Mouse (Mus musculus) hindbrain, embryonic 16.5 days (tissue): ENCODE measurements around the gene Rai1. TPM values are rescaled to one million over a fixed set of nuclear protein-coding genes. Genes with fewer than 3 reads are reported as not detected.

Experiments used
- ATAC-seq: fragments of 200-750 bp; cut with Nextera tagmentation; 2 replicates; pipeline ENCODE4 v1.8.0; 2017; ENCODE audit warnings: moderate TSS enrichment, moderate library complexity
- H3K27ac ChIP-seq: fragments of 300-500 bp; sonication (generic); 2 replicates; pipeline ENCODE4 v1.5.1; 2014; ENCODE audit warnings: low read depth, mild to moderate bottlenecking, control low read depth, low read length, moderate library complexity
- H3K27me3 ChIP-seq: fragments of 300-500 bp; sonication (generic); replicated peaks from 2 replicates; pipeline ENCODE4 v1.6.1; 2014; ENCODE audit warnings: low read length; ENCODE audit not compliant: control insufficient read depth, insufficient read depth
- H3K36me3 ChIP-seq: fragments of 300-500 bp; sonication (generic); 2 replicates; pipeline ENCODE4 v1.6.1; 2014; ENCODE audit warnings: mild to moderate bottlenecking, low read length, moderate library complexity, mixed read lengths; ENCODE audit not compliant: control insufficient read depth, insufficient read depth
- H3K4me1 ChIP-seq: fragments of 300-500 bp; sonication (generic); 2 replicates; pipeline ENCODE4 v1.6.1; 2014; ENCODE audit warnings: low read depth, low read length; ENCODE audit not compliant: control insufficient read depth, insufficient read depth
- H3K4me2 ChIP-seq: fragments of 300-500 bp; sonication (generic); 2 replicates; pipeline ENCODE4 v1.6.1; 2014; ENCODE audit warnings: mild to moderate bottlenecking, low read length, control low read depth, moderate library complexity
- H3K4me3 ChIP-seq: fragments of 300-500 bp; sonication (generic); 2 replicates; pipeline ENCODE4 v1.5.1; 2014; ENCODE audit warnings: mild to moderate bottlenecking, low read length, control low read depth, moderate library complexity
- H3K9ac ChIP-seq: fragments of 300-500 bp; sonication (generic); 2 replicates; pipeline ENCODE4 v1.6.1; 2014; ENCODE audit warnings: low read depth, mild to moderate bottlenecking, control low read depth, low read length, moderate library complexity
- H3K9me3 ChIP-seq: fragments of 300-500 bp; sonication (generic); 2 replicates; pipeline ENCODE4 v1.6.1; 2014; ENCODE audit warnings: mild to moderate bottlenecking, low read length, moderate library complexity; ENCODE audit not compliant: control insufficient read depth
- WGBS: fragments of 180-500 bp; shearing (Covaris S2); extraction: QIAGEN DNeasy Blood & Tissue Kit; methylation state at CpG from one replicate; pipeline ENCODE4 v1.1.7; 2014; 5-methylcytosine and 5-hydroxymethylcytosine counted together
- polyA plus RNA-seq: library from polyadenylated mRNA; unstranded; fragments of >200 nt; fragmentation: Nextera tagmentation; extraction: Ambion mirVana; gene quantifications from 2 replicates; pipeline ENCODE4 v1.2.1, GENCODE M21; 2015

Gene Rai1
- polyA plus RNA-seq, 1 experiment from 2014 or later = 24.3 TPM

DNA sequence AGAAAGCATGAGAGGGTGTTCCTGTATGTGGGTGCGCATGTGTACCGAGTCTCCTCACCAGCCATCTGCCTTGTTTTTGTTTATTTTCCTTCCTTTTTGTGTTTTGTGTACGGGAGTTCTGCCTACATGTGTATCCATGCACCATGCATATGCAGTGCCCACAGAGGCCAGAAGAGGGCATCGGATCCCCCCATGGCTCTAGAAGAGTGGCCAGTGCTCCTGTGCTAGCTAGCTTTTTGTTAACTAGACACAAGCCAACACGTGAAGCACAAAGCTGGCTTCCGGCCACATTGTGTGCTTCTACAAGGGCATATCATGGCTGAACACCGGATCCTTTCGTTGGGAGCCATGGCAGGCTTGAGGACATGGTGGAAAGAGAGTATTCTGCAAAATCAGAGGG lies 34.2 kb upstream of the Rai1 start:
- ATAC-seq = 0 out of 2 replicates have a peak, but pooled peaks have one; percentile 54
- Histone ChIP-seq H3K4me1 (no peaks in the 10 kb centered on the region), H3K4me2 (no peak overlapping the region), H3K36me3 (no peaks in the 10 kb centered on the region), H3K9ac (no peak overlapping the region), H3K9me3 (no peaks in the 10 kb centered on the region), H3K27me3 (no peaks in the 10 kb centered on the region), H3K4me3 (no peak overlapping the region), H3K27ac (no peak overlapping the region)
- WGBS = 31% methylated on average over 8 of the region's 8 CpGs

DNA sequence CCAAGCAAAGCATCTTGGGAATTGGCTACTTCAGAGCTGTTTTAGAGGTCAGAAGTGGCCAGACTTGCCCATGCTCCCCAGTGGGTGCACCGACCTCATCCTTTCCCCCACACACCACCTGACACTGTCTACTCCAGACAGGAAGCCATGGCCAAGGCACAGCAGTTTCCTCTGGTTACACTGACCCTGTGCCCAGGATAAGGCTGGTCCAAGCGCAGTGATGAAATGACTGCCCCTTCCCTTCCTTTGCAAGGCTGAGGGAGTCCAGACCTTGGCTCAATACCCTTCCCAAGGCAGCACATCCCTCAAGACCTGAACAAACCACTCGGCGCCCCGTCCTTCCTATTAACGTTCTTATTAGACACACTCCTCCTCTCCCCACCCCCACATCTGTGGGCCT lies 33.6 kb upstream of the Rai1 start:
- Histone ChIP-seq H3K4me2 (no peak overlapping the region), H3K9me3 (no peaks in the 10 kb centered on the region), H3K4me1 (no peaks in the 10 kb centered on the region), H3K4me3 (no peak overlapping the region), H3K36me3 (no peaks in the 10 kb centered on the region), H3K9ac (no peak overlapping the region), H3K27me3 (no peaks in the 10 kb centered on the region), H3K27ac (no peak overlapping the region)
- ATAC-seq = no peak
- 94% methylated on average over 6 of the region's 6 CpGs for WGBS

DNA sequence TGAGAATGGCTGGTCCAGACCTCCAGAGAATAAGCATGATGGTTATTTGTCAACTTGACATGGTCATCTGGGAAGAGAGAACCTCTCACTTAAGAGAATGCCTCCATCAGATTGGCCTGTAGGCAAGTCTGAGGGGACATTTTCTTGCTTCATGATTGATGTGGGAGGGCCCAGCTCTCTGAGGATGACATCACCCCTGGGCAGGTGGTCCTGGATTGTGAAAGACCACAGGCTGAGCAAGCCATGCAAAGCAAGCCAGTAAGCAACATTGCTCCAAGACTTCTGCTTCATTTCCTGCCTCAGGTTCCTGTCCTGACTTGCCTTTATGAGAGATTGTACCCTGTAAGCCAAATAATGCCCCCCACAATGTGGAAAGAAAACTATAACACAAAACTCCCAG lies 31.7 kb upstream of the Rai1 start:
- Histone ChIP-seq H3K27me3 (no peaks in the 10 kb centered on the region), H3K4me2 (no peak overlapping the region), H3K4me3 (no peak overlapping the region), H3K4me1 (no peaks in the 10 kb centered on the region), H3K36me3 (no peaks in the 10 kb centered on the region), H3K9me3 (no peaks in the 10 kb centered on the region), H3K9ac (no peak overlapping the region), H3K27ac (no peak overlapping the region)
- no peak for ATAC-seq

DNA sequence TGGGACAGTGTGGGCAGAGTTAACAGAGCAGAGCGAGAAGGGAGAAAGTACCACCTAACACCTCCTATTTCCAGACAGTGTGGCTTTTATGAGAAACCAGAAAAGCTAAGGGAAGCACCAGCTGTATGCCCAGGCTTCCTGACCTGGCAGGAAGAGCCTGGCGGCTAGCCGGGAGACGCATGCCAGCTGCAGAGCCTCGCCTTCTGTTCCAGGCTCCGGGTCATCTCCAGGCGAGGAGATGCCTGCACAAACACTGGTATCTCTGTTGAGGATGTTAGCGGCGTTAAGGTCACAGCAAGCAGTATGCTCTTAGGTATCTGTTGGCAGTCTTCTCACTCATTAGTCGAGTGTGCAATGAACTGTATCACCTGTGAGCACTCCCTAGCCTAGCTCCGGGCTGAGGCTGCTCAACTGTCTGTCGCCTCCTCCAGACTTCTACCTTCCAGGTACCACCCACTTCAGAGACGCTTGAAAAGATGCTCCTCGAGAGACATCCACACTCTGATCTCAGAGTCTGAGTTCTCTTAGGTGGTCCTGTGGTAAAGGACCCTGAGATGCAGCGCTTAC lies 30.8 kb upstream of the Rai1 start:
- Histone ChIP-seq H3K27me3 (no peaks in the 10 kb centered on the region), H3K27ac (peak overlapping the region; percentile 18; the same call in 1 of the 2 replicates), H3K36me3 (no peaks in the 10 kb centered on the region), H3K9me3 (no peaks in the 10 kb centered on the region), H3K4me3 (no peak overlapping the region), H3K9ac (0 out of 2 replicates have a peak overlapping the region, but pooled peaks have one; percentile 11), H3K4me2 (no peak overlapping the region), H3K4me1 (no peaks in the 10 kb centered on the region)
- ATAC-seq = no peak
- WGBS = 69% methylated on average over 15 of the region's 15 CpGs

DNA sequence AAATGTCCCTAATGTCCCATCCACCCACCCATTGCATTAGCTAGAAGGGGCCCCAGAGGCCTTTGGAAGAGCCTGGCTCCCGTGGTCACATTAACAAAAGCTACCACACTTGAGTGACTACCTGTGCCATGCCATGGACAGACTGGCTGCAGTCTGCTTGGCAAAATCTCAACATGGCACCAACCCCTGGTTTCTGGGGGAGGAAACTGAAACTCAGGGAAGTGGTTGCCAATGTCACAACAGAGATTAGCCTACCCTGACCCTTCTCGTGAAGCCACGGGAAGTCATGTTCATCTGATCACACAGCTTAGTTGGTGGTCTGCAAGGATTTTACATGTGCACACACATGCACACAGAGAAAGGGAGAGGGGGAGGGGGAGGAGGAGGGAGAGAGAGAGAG lies 28.6 kb upstream of the Rai1 start:
- no peak for ATAC-seq
- H3K9ac ChIP-seq = no peak overlapping the region
- H3K4me2 ChIP-seq = no peak overlapping the region
- no peaks in the 10 kb centered on the region for H3K4me1 ChIP-seq
- H3K36me3 ChIP-seq = no peaks in the 10 kb centered on the region
- 68% methylated on average over 3 of the region's 3 CpGs for WGBS
- H3K27me3 ChIP-seq = no peaks in the 10 kb centered on the region
- no peaks in the 10 kb centered on the region for H3K9me3 ChIP-seq
- H3K27ac ChIP-seq = no peak overlapping the region
- no peak overlapping the region for H3K4me3 ChIP-seq

DNA sequence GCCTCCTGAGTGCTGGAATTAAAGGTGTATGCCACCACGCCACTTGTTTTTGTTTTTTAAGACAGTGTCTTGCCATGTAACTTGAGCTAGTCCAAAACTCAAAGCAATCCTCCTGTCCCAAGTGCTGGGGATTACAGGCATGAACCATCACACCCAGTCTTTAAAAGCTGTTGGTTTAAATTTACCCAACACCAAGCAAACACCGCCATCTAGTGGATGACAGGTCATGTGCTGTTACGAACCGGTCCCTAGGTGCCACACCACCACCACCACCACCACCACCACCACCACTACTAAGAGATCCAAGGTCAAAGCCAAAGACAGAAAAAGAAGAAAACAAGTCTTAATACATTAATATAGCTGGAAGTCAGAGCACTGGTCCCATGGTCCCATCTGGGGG lies 28.0 kb upstream of the Rai1 start:
- Histone ChIP-seq H3K4me3 (no peak overlapping the region), H3K4me2 (no peak overlapping the region), H3K9ac (no peak overlapping the region), H3K4me1 (no peaks in the 10 kb centered on the region), H3K9me3 (no peaks in the 10 kb centered on the region), H3K27ac (no peak overlapping the region), H3K27me3 (no peaks in the 10 kb centered on the region), H3K36me3 (no peaks in the 10 kb centered on the region)
- no peak for ATAC-seq
- 16% methylated on average over 4 of the region's 4 CpGs for WGBS

DNA sequence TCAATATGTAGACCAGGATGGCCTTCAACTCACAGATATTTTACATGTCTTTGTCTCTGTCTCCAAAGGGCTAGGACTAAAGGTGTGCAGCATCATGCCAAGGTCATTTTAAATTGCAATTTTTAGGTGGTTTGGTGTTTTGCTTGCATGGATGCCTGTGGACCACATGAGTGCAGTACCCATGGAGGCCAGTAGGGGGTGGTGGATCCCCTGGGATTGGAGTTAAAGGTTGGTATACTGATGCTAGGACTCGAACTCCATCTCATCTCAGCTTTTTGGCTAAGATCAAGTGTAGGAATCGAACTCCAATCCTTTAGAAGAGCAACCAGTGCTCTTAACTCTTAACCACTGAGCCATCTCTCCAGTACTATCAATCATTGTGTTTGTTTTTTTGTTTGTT lies 20.2 kb upstream of the Rai1 start:
- no peaks in the 10 kb centered on the region for H3K36me3 ChIP-seq
- no peak overlapping the region for H3K4me2 ChIP-seq
- no peak overlapping the region for H3K27ac ChIP-seq
- H3K27me3 ChIP-seq = no peaks in the 10 kb centered on the region
- H3K9ac ChIP-seq = no peak overlapping the region
- H3K4me3 ChIP-seq = no peak overlapping the region
- 42% methylated on average over 2 of the region's 2 CpGs for WGBS
- ATAC-seq = no peak
- H3K9me3 ChIP-seq = no peaks in the 10 kb centered on the region
- peaks cover 6% of the 10 kb centered on the region for H3K4me1 ChIP-seq

DNA sequence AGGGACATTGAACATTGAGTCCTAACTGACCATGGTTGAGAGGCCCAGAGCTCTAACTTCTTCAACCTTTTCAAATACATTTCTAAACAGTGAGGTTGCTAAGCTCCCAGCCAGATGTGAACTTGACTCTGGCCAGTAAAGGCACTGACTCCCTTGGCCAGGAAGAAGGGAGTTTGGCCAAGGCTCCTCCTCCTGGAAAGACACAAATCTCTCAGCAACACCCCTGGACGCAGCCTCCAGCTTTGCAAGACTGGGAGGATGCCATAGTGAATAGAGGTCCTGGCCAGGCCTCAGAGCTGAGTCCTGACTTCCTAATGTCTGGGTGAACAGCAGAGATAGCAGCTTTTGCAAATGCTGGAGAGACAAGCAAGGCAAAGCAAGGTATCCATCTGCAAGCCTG lies 18.1 kb upstream of the Rai1 start:
- no peak overlapping the region for H3K9ac ChIP-seq
- no peak overlapping the region for H3K4me2 ChIP-seq
- WGBS = 87% methylated on average over 1 of the region's 1 CpGs
- H3K4me3 ChIP-seq = no peak overlapping the region
- H3K4me1 ChIP-seq = peaks cover 6% of the 10 kb centered on the region
- ATAC-seq = no peak
- no peaks in the 10 kb centered on the region for H3K36me3 ChIP-seq
- no peaks in the 10 kb centered on the region for H3K9me3 ChIP-seq
- H3K27me3 ChIP-seq = no peaks in the 10 kb centered on the region
- no peak overlapping the region for H3K27ac ChIP-seq

DNA sequence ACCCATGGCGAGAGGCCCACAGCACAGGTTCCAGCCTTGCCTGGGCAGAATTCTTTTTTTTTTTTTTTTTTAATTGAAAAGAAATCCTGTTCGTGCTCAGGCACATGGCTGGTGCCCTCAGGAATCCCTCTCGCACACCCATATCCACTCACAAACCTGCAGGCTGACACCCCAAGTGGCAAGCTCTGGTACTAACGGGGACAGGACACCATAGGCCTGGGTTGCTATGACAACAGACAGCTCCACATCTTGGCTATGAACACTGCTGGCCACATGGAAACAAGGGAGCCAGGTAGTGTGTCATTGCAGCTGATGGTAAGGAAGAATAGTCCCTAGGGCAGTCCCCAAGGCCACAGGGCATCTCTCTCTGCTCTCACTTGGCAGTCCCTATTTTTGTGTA lies 15.9 kb upstream of the Rai1 start:
- Histone ChIP-seq H3K4me3 (no peak overlapping the region), H3K27me3 (no peaks in the 10 kb centered on the region), H3K36me3 (no peaks in the 10 kb centered on the region), H3K4me2 (no peak overlapping the region), H3K4me1 (peaks cover 16% of the 10 kb centered on the region), H3K9me3 (no peaks in the 10 kb centered on the region), H3K9ac (no peak overlapping the region), H3K27ac (peak overlapping the region; percentile 21; the same call in 1 of the 2 replicates)
- peak; percentile 88 for ATAC-seq
- 31% methylated on average over 4 of the region's 4 CpGs for WGBS
